Mouse (Mus musculus) thymus, adult 2 months (tissue): ENCODE measurements around the gene AC161166.1.

Experiments
- CTCF ChIP-seq: fragments of 200-500 bp; IDR thresholded peaks from 2 replicates; pipeline ENCODE4 v1.5.1; 2012; ENCODE audit warnings: mild to moderate bottlenecking, control low read depth, low read length, moderate library complexity, borderline replicate concordance; ENCODE audit not compliant: control insufficient read depth, poor library complexity, insufficient read depth; ENCODE audit errors: extremely low read depth
- POLR2A ChIP-seq: fragments of 200-500 bp; IDR thresholded peaks from 2 replicates; pipeline ENCODE4 v1.6.1; 2012; ENCODE audit warnings: mild to moderate bottlenecking, low read length, control low read depth, moderate library complexity; ENCODE audit not compliant: control insufficient read depth, poor library complexity, insufficient read depth; ENCODE audit errors: extremely low read depth

- TF ChIP-seq CTCF, result no peak
- TF ChIP-seq POLR2A, result no peak
Observed at GRCm38 (mm10) chr7:24555786-24556185, 43.5 kb upstream of the AC161166.1 start.
